Mouse (Mus musculus): ENCODE measurements around the gene Thoc3.

GRCm38 (mm10) chr13:54411656-54412055 is 57.0 kb downstream of the Thoc3 start:
- TF ChIP-seq POLR2A (IDR thresholded peaks at IDR 0.05; ENCODE audit: extremely low read depth, insufficient read depth, low read length): no peak
- TF ChIP-seq CTCF (IDR thresholded peaks at IDR 0.05; ENCODE audit: low read depth, low read length): no peak
